Mouse (Mus musculus): ENCODE data around the gene Ly86. TPM values are rescaled to one million over a fixed set of nuclear protein-coding genes. Genes with fewer than 3 reads are reported as not detected.

Ly86 gene
- total and polyA plus RNA-seq, 2 experiments from 2014 or later = 5.2 to 11.3 TPM

DNA sequence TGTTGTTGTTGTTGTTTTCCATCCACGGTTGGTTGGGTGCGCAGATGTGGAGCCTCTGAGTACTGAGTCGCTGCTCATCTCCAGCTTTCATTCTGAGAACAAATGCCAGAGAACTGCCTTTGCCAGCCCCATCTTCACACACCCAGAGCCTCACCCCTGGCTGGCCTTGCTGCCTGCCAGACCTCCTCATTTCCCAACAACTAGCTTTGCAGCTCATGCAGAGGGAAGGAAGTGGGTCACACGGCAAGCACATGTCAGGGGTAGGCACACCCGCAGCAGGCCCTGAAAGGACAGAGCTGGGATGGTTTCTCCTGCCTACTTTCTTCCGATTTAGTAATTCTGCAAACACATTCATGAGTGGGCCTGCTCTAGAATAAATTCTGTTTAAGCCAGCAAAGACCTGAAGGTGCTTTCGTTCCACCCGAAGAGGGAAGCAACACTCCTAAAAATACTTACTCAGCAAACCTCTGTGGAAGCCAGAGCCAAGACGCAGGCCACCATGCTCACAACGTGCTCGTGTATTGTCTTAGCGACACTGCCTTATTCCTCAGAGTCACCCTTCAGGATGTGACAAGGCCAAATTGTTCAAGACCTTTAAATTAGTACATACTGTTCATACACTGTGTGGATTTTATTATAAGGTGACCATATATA, 117.2 kb downstream of the Ly86 start:
- 92% methylated on average over 12 of the region's 12 CpGs for WGBS
- no peak overlapping the region for H3K4me3 ChIP-seq (ENCODE audit: low read depth, low read length)
- no peak overlapping the region for H3K27ac ChIP-seq (ENCODE audit: low read depth, low read length)
- H3K9me3 ChIP-seq (ENCODE audit: low read length) = no peaks in the 10 kb centered on the region
- H3K36me3 ChIP-seq (ENCODE audit: insufficient read depth) = no peaks in the 10 kb centered on the region
- TF ChIP-seq CTCF (IDR thresholded peaks at IDR 0.05; ENCODE audit: low read depth) = no peak
- ATAC-seq = no peak
- H3K27me3 ChIP-seq (ENCODE audit: insufficient read depth, low read length) = no peaks in the 10 kb centered on the region
- H3K4me1 ChIP-seq (ENCODE audit: insufficient read depth) = no peaks in the 10 kb centered on the region
- DNase-seq = no peak
- no peak overlapping the region for H3K4me2 ChIP-seq (ENCODE audit: low read depth)
- no peak overlapping the region for H3K9ac ChIP-seq

GRCm38 (mm10) chr13:37465710-37466109, 120.7 kb downstream of the Ly86 start:
- no peak for DNase-seq
- Histone ChIP-seq H3K36me3 (ENCODE audit: insufficient read depth) (no peaks in the 10 kb centered on the region), H3K4me3 (ENCODE audit: low read depth, low read length) (no peak overlapping the region), H3K4me1 (ENCODE audit: insufficient read depth) (no peaks in the 10 kb centered on the region), H3K9ac (no peak overlapping the region), H3K9me3 (ENCODE audit: low read length) (no peaks in the 10 kb centered on the region), H3K27ac (ENCODE audit: low read depth, low read length) (no peak overlapping the region), H3K4me2 (ENCODE audit: low read depth) (no peak overlapping the region), H3K27me3 (ENCODE audit: insufficient read depth, low read length) (no peaks in the 10 kb centered on the region)
- no peak for TF ChIP-seq CTCF (IDR thresholded peaks at IDR 0.05; ENCODE audit: low read depth)
- ATAC-seq = no peak
- WGBS = 82% methylated on average over 6 of the region's 6 CpGs

DNA sequence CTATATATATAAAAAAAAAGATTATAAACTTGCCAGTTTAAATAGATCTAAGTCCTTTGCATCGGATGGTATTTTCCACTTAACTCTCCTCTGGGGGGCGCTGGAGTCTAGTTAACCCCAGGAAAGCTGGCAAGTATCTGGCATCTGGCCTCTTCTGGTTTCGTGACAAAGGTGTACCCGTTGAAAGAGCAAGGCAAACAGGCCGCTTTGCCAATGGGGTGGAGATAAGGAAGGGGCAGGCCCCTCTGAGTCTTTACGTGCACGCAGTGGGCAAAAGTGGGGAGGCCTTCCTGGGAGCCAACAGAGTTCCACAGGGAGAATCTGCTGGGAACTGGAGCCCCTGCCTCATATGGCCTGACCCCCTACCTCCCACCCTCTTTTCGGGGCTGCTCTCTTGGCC, 122.8 kb downstream of the Ly86 start:
- Histone ChIP-seq H3K9ac (no peak overlapping the region), H3K27me3 (ENCODE audit: insufficient read depth, low read length) (no peaks in the 10 kb centered on the region), H3K27ac (ENCODE audit: low read depth, low read length) (no peak overlapping the region), H3K36me3 (ENCODE audit: insufficient read depth) (no peaks in the 10 kb centered on the region), H3K4me1 (ENCODE audit: insufficient read depth) (no peaks in the 10 kb centered on the region), H3K9me3 (ENCODE audit: low read length) (no peaks in the 10 kb centered on the region), H3K4me2 (ENCODE audit: low read depth) (no peak overlapping the region), H3K4me3 (ENCODE audit: low read depth, low read length) (no peak overlapping the region)
- DNase-seq (peak; percentile 63), ATAC-seq (no peak)
- 12% methylated on average over 8 of the region's 8 CpGs for WGBS
- TF ChIP-seq CTCF (IDR thresholded peaks at IDR 0.05; ENCODE audit: low read depth) = peak; percentile 58

Data from forebrain, postnatal 0 days (tissue).